Mouse (Mus musculus) hindbrain, postnatal 0 days (tissue): ENCODE measurements around the gene Dhx9. TPM values are rescaled to one million over a fixed set of nuclear protein-coding genes. Genes with fewer than 3 reads are reported as not detected.

ENCODE experiments used
- ATAC-seq: fragments of 200-750 bp; cut with Nextera tagmentation; 2 replicates; pipeline ENCODE4 v1.8.0; 2017; ENCODE audit warnings: mild to moderate bottlenecking, moderate TSS enrichment, moderate library complexity
- DNase-seq: peaks from one replicate; pipeline ENCODE4 v3.0.0-alpha.2; 2015; ENCODE audit warnings: low spot score
- H3K27ac ChIP-seq: fragments of 300-500 bp; sonication (generic); 2 replicates; pipeline ENCODE4 v1.5.1; 2014; ENCODE audit warnings: mild to moderate bottlenecking
- H3K27me3 ChIP-seq: fragments of 300-500 bp; sonication (generic); 2 replicates; pipeline ENCODE4 v1.6.1; 2014; ENCODE audit warnings: low read length, mixed read lengths; ENCODE audit not compliant: insufficient read depth
- H3K36me3 ChIP-seq: fragments of 300-500 bp; sonication (generic); 2 replicates; pipeline ENCODE4 v1.6.1; 2014; ENCODE audit warnings: low read length, mixed read lengths; ENCODE audit not compliant: insufficient read depth
- H3K4me1 ChIP-seq: fragments of 300-500 bp; sonication (generic); 2 replicates; pipeline ENCODE4 v1.6.1; 2014; ENCODE audit warnings: antibody characterized with exemption, low read length, mixed read lengths; ENCODE audit not compliant: insufficient read depth
- H3K4me2 ChIP-seq: fragments of 300-500 bp; sonication (generic); 2 replicates; pipeline ENCODE4 v1.6.1; 2014; ENCODE audit warnings: low read depth, mild to moderate bottlenecking, low read length, moderate library complexity, mixed read lengths
- H3K4me3 ChIP-seq: fragments of 300-500 bp; sonication (generic); 2 replicates; pipeline ENCODE4 v1.5.1; 2014; ENCODE audit warnings: low read length
- H3K9ac ChIP-seq: fragments of 300-500 bp; sonication (generic); replicated peaks from 2 replicates; pipeline ENCODE4 v1.6.1; 2014; ENCODE audit warnings: mild to moderate bottlenecking, low read length, moderate library complexity, mixed read lengths
- H3K9me3 ChIP-seq: fragments of 300-500 bp; sonication (generic); 2 replicates; pipeline ENCODE4 v1.6.1; 2016; ENCODE audit warnings: low read length, mixed read lengths
- CTCF ChIP-seq: IDR thresholded peaks from 2 replicates; pipeline ENCODE4 v1.5.1; 2016; ENCODE audit warnings: antibody characterized with exemption, control low read depth, low read depth
- WGBS: fragments of 180-500 bp; shearing (Covaris S2); extraction: QIAGEN DNeasy Blood & Tissue Kit; methylation state at CpG from one replicate; pipeline ENCODE4 v1.1.7; 2014; 5-methylcytosine and 5-hydroxymethylcytosine counted together
- polyA plus RNA-seq: library from polyadenylated mRNA; unstranded; fragments of >200 nt; fragmentation: Nextera tagmentation; extraction: Ambion mirVana; gene quantifications from 2 replicates; pipeline ENCODE4 v1.2.1, GENCODE M21; 2015
- total RNA-seq: library from RNA; depleted of rRNA; stranded (reverse); fragments of >200 nt; gene quantifications from 2 replicates; pipeline ENCODE4 v1.2.3, GENCODE M21; 2014

Dhx9 gene
- total and polyA plus RNA-seq, 2 experiments from 2014 or later = 36.8 to 57.3 TPM

DNA sequence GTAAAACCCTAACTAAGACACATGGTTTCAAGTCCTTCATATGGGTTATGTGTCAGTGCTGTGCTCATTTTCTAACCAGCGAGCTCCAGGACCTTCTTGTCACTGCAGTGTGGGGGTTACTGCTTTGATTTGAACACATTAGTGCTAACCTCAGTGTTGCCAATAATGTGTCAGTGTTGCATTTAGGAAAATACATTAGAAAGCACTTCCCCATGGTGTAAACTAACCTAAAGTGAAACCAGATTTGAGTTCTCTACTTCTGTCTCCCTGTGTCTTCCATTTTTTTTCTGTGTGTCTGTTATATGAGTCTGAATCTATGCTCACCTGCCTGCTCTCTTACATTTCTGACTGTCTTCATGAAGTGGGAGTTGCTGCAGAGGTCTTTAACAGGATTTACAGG is 44.4 kb downstream of the Dhx9 start:
- DNase-seq (no peak), ATAC-seq (no peak)
- WGBS = 95% methylated on average over 1 of the region's 1 CpGs
- Histone ChIP-seq H3K9ac (no peak overlapping the region), H3K27ac (no peak overlapping the region), H3K4me3 (no peak overlapping the region), H3K4me1 (no peaks in the 10 kb centered on the region), H3K4me2 (no peak overlapping the region), H3K36me3 (no peaks in the 10 kb centered on the region), H3K27me3 (no peaks in the 10 kb centered on the region), H3K9me3 (no peaks in the 10 kb centered on the region)
- no peak for TF ChIP-seq CTCF

DNA sequence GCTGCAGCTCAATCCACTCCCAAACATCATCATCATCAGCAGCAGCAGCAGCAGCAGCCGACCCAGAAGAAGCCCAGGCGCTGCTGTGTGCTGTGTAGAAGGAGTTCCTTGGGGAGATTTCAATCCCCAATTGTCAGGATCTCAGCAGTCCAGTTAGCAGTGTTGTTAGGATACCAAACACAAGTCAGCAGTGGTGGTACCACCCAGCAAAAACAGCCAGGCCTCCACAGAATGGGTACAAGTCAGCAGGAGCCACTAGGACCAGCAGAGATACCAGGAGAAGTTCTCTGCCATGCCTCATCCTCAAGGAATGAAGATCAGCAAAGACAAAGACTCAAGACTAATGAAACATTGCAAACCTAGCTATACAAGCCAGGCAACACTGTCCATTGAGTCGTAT is 45.8 kb downstream of the Dhx9 start:
- Histone ChIP-seq H3K4me1 (no peaks in the 10 kb centered on the region), H3K27me3 (no peaks in the 10 kb centered on the region), H3K9me3 (no peaks in the 10 kb centered on the region), H3K36me3 (no peaks in the 10 kb centered on the region), H3K4me3 (no peak overlapping the region), H3K9ac (no peak overlapping the region), H3K4me2 (no peak overlapping the region), H3K27ac (no peak overlapping the region)
- 87% methylated on average over 3 of the region's 3 CpGs for WGBS
- DNase-seq = no peak
- no peak for ATAC-seq
- no peak for TF ChIP-seq CTCF

DNA sequence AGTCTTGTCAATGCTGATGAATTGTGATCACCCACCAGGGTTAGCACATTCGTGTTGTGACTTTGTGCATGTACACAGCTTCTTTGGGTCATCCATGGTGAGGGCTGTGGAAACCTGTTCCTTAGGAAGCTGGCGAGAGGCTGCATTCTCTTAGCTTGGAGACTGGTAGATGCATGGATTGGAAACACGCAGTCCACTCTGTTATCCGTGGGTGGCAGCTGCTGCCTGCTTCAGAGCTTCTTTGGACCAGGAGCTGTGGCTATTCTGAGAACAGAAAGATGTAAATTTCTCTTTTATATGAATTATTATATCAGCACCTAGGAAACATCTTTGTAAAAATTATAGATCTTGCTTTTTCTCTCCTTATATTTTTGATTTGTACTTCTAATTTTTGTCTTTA is 46.7 kb downstream of the Dhx9 start:
- ATAC-seq = no peak
- 90% methylated on average over 4 of the region's 4 CpGs for WGBS
- H3K4me1 ChIP-seq = no peaks in the 10 kb centered on the region

DNA sequence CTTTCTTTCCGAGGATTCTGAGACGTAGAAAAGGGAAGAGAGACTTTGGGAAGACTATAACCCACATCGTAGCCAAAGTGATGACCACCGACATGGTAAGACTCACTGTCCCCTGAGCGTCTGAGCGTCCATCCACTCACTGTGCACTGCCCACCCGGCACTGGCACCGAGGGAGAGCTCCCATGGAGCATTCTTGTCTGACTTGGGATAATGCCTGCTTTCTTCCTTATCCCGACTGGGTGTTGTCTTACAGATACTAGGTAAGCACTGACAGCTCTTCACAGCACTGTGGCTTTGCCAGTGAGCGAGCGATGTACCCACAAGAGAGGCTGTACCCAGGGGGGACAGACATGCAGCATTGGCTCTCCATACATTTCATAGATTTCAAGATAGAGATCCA is 49.9 kb downstream of the Dhx9 start:
- Histone ChIP-seq H3K36me3 (no peaks in the 10 kb centered on the region), H3K4me1 (no peaks in the 10 kb centered on the region), H3K9me3 (no peaks in the 10 kb centered on the region), H3K4me3 (no peak overlapping the region), H3K9ac (no peak overlapping the region), H3K4me2 (no peak overlapping the region), H3K27ac (no peak overlapping the region), H3K27me3 (no peaks in the 10 kb centered on the region)
- TF ChIP-seq CTCF = no peak
- ATAC-seq = no peak
- no peak for DNase-seq
- 84% methylated on average over 11 of the region's 11 CpGs for WGBS

More for the DNA sequence above, 46.7 kb downstream of the Dhx9 start:
- DNase-seq = no peak
- Histone ChIP-seq H3K36me3 (no peaks in the 10 kb centered on the region), H3K9me3 (no peaks in the 10 kb centered on the region), H3K9ac (no peak overlapping the region), H3K4me2 (no peak overlapping the region), H3K4me3 (no peak overlapping the region), H3K27me3 (no peaks in the 10 kb centered on the region), H3K27ac (no peak overlapping the region)
- TF ChIP-seq CTCF = no peak

DNA sequence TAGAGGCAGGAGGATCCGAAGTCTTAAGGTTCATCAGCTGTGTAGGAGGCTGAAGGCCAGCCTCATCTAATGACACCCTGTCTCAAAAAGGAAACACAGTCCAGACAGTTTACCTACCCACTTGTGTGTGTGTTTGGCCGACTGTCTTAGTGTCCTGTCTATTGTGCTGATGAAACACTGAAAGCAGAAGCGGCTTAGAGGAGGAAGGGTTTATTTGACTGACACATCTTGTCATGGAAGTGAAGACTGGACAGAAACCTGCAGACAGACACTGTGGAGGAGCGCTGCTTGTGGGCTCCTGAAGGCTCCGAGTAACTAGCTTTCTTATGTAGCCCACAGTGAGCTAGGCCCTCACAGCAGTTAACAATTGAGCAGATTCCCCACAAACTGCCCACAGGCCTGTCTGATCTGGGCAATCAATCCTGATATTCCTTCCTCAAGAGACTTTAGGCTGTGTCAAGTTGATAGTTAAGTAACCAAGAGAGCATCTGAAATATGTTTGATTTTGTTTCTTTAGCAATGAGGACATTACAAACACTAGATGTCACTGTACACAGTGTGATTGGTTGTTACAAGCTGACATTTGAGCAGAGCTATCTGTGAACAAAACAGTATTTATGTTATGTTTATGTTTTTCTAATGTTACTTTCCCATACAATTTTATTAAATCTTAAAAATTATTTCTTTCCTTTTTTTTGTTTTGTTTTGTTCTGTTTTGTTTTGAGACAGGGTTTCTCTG is 53.4 kb downstream of the Dhx9 start:
- Histone ChIP-seq H3K27ac (no peak overlapping the region), H3K36me3 (no peaks in the 10 kb centered on the region), H3K9ac (no peak overlapping the region), H3K27me3 (no peaks in the 10 kb centered on the region), H3K4me3 (no peak overlapping the region), H3K9me3 (no peaks in the 10 kb centered on the region), H3K4me1 (no peaks in the 10 kb centered on the region), H3K4me2 (no peak overlapping the region)
- DNase-seq (no peak), ATAC-seq (no peak)
- 87% methylated on average over 5 of the region's 5 CpGs for WGBS
- 0 out of 2 replicates have a peak, but pooled peaks have one; percentile 15 for TF ChIP-seq CTCF

DNA sequence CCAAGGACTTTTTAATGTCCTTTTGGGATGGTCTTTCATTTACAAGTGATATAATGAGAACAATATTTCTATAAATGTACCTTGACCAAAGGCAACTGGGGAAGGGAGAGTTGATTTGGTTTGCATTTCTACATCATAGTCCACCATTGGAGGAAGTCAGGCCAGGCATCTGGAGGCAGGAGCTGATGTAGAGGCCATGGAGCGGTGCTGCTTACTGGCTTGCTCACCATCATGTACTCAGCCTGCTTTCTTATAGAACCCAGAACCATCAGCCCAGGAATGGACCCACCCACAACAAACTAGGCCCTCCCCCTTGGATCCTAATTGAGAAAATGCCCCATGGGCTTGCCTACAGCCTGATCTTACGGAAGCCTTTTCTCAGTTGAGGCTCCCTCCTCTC is 55.1 kb downstream of the Dhx9 start:
- no peak for ATAC-seq
- H3K4me3 ChIP-seq = no peak overlapping the region
- H3K4me1 ChIP-seq = no peaks in the 10 kb centered on the region
- DNase-seq = no peak
- no peak overlapping the region for H3K9ac ChIP-seq
- no peak for TF ChIP-seq CTCF
- H3K9me3 ChIP-seq = no peaks in the 10 kb centered on the region
- H3K36me3 ChIP-seq = no peaks in the 10 kb centered on the region
- H3K27me3 ChIP-seq = no peaks in the 10 kb centered on the region
- 95% methylated on average over 2 of the region's 2 CpGs for WGBS
- H3K4me2 ChIP-seq = no peak overlapping the region
- no peak overlapping the region for H3K27ac ChIP-seq

DNA sequence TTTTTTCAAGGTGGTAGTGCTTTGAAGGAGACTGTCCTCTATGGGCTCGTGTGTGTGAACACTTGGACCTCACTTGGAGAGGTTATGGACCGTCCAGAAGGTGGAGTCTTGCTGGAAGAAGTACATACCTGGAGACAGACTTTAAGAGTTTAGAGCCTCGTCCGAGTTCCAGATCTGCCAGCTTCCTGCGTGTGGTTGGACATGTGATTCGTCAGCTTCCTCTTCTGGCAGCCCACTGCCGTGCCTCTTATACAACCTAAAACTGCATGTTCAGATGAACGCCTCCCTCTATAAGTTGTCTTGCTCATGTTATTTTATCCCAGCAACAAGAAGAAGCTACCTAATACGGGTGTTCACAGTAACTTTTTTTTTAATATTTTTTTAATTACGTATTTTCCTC is 55.8 kb downstream of the Dhx9 start:
- ATAC-seq = no peak
- no peaks in the 10 kb centered on the region for H3K27me3 ChIP-seq
- no peak overlapping the region for H3K4me2 ChIP-seq
- no peaks in the 10 kb centered on the region for H3K4me1 ChIP-seq
- DNase-seq = no peak
- WGBS = 89% methylated on average over 10 of the region's 10 CpGs
- no peaks in the 10 kb centered on the region for H3K9me3 ChIP-seq
- no peak overlapping the region for H3K9ac ChIP-seq
- no peak overlapping the region for H3K4me3 ChIP-seq
- H3K36me3 ChIP-seq = no peaks in the 10 kb centered on the region
- no peak for TF ChIP-seq CTCF
- H3K27ac ChIP-seq = no peak overlapping the region
